Mouse (Mus musculus): ENCODE measurements around the gene Mdm2.

Mdm2 gene

DNA sequence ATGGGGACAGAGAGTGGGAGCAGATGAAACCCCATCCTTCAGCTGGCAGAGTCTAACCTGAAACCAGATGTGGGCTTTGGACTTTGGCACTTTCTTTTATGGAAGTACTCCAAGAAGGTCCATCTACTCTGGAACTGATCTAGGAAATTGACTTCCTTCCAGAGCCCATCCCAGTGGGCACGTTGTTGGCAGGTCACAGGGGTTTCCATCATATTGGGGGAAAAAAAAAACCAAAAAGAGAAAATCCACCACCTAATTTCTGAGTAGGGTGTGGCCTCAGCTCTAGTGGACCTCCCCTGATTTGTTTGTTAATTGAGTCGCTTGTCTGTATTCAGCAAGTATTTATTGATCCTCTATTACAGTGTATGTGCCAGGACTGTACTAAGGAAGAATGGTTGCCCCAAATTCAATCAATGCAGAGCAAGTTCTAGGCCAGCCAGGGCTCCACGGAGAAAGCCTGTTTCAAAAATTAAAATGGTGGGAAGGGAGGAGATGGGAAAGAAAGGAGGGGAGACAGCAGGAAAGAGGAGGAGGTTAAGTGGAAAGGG lies 55.9 kb downstream of the Mdm2 start:
- no peak for DNase-seq

DNA sequence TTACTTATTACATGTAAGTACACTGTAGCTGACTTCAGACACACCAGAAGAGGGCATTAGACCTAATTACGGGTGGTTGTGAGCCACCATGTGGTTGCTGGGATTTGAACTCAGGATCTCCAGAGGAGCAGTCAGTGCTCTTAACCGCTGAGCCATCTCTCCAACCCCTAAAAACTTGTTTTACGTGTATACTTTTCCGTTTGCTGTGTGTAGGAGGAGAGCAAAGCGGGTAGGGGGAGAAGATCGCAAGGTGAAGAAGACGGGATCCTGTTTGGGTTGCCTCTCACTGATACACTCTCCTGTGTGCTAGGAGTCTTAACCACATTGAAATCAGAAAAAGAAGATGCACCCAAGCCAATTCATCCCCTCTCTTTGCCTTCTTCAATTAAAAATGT lies 56.8 kb downstream of the Mdm2 start:
- no peak for DNase-seq

DNA sequence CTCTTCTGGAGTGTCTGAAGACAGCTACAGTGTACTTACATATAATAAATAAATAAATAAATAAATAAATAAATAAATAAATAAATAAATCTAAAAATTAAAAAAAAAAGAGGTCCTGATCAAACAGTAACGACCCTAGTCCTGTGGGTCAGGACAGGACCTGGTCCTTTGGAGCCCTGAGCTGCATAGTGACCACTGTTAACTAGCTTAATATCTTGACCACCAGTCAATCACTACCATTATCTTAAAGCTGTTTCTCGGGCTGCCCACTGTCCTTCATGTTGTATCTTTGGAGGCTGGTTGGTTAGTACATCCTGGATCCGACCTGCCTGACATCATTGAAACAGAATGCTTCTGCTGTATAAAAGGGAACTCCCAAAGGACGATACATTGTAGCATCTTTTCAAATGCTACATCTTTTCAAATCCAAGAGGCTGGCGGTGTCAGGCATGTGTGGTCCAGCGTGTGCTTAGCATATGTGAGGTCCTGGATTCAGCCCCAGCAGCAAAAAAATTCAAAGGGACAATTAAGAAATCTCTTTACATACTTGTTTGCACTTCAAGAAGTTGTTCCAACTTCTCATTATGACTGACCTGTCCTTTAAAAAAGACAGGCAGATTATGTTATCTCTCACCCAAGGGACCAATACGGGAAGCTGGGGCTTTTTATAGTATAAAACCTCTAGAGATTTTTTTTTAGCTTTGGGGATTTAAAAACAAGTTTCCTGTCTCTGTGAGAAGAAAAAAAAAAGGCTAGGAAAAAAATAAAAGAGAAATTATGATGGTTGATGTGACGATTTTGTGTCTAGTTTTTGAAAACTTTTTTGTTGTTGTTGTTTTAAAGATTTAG lies 57.4 kb downstream of the Mdm2 start:
- DNase-seq: no peak

DNA sequence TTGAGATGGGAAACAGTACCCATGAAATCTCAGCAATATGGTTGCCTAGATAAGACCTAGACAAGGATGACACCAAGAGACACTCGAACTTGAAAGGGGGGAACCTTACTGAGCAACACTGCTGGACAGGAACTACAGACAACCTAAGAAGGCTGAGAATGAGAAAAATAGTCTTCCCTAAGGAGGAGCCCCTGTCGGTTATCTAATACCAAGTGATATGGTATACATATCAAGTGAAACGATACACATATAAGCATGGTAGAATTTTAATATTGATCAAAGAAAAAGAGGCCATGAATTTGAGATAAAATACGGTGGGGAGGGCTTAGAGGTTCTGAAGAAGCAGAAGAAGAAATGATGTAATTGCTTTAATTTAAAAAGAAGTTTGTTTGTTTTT lies 58.2 kb downstream of the Mdm2 start:
- DNase-seq: no peak

DNA sequence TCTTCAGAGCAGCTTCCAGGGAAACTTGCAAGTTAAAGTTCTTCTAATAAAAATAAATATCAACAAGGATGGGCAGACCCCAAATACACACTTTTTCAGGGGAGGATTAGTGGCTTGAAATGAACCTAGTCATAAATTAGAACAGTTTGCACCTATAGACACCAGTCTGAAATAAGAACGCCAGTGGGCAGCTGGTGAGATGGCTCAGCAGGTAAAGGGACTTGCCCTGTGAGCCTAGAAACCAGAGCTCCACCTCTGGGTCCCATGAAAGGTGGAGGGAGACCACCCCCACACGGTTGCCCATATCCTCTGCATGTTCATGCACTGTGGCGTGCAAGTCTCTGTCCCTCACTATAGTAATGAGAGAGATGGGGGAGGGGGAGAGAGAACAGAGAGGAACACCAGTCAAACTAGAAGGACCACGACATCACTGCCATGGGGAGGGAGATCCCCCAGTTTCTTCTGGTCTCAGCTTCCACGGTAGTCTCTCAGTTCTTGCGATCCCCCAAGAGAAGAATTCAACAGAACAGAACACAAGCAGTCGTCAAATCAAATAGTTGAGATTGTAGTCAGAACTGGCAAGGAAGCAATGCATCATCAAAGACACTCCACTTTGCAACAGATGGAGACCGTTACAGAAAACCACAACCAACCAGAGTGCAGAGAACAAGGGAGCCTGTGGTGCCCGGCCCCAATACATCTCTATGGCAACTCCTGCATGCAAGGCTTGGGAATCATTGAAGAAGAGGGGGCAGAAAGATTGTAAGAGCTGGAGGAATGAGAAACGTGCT lies 58.8 kb downstream of the Mdm2 start:
- no peak for DNase-seq

DNA sequence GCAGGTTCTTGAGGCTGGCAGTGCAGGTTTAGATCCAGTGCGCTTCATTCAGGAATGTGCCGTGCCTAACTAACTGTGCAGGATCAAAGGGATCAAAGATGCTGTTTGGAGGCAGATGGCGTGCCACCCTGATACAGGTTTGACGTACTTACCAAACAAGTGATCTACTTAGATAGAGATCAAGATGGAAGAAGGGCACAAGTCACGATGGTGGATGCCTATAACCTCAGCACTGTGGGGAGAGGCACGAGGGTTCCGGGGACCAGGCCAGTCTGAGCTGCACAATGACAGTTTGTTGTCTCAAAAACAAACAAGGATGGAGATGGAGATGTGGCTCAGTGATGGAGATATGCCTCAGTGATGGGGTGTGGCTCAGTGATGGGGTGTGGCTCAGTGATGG lies 59.8 kb downstream of the Mdm2 start:
- no peak for DNase-seq

DNA sequence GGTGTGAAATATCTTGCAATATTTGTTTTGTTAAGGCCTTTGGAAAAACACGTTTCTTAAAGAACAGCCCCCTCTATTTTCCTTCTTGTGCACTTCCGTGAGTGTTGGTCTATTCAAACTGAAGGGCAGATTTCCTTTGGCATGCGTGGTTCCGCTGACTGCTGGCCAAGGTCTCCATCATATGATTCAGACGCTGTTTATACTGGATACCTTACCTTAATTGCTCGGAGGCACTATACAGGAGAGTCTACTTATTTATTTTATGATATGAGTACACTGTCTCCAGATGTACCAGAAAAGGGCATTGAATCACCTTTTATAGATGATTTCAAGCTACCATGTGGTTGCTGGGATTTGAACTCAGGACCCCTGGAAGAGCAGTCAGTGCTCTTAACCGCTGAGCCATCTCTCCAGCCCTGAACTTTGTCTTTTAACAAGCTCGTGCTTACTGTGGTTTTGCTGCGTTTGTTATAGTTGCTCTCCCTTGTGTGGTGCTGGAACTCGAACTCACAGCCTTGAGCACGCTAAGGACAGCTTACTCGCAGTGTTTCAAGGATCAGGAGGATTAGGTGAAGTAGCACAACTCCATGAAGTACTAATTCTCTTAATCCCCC lies 60.4 kb downstream of the Mdm2 start:
- DNase-seq: no peak

DNA sequence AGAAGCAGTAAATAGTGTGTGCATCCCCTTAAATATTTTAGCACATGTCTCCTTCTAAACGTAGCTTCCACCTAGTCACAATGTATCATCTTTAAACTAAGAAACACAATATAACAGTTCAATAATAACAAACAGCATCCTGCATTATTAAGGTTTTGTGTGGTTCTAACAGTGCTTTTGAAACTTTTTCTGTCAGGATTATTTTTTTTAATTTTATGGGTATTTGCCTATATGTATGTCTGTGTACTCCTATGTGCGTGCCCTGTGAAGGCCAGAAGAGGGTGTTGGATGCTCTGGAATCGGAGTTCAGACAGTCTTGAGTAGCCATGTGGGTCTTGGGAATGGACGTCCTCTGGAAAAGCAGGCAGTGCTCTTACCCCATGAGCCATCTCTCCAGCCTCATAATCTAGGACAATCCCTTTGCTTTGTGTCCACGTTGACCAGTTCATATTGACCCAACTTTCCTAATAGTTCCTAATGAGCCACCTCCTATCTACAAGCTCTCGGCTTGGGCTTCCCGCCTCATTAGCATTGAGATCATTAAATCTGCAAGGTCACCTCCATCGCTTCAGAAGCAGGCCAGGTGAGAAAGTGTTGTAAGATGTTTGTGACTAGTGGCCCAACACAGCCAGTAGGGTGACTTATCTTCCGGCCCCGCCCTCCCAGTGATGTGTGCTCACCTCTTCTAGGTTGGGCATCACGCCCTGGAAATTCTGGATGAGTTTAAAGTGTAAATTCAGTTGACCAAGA lies 61.1 kb downstream of the Mdm2 start:
- DNase-seq: no peak

DNA sequence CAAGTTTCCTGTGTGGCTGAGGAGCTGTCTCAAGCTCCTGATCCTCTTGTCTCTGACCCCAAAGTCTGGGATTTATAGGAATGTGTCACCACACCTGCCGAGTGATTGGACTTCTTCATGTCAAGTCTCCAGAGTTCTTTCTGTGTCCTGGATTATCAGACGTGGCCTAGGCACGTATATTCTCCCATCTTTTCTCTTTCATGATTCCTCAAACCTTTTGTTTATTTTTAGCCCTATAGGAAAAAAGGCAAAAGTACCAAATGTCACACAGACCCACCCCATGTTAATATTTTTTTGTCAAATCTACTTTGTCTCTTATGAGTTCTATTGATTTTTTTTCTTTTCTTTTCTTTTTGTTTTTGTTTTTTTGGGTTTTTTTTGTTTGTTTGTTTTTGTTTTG lies 61.9 kb downstream of the Mdm2 start:
- DNase-seq: no peak

DNA sequence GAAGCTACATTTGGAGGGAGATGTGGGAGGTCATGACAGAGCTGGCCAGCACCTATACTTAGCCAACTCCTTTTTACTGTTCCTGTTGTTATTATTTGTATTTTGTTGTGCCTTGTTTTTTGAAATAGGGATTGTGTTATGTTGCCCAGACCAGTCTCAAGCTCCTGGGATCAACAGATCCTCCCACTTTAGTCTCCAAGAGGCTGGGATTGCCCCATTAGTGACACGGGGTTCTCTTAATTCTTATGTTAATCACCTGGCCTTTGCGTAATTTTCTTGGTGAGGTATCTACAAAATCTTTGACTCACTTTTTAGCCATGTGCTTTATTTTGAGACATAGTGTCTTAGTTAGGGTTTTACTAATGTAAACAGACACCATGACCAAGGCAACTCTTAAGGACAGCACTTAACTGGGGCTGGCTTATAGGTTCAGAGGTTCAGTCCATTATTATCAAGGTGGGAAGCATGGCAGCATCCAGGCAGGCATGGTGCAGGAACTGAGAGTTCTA lies 62.5 kb downstream of the Mdm2 start:
- no peak for DNase-seq

DNA sequence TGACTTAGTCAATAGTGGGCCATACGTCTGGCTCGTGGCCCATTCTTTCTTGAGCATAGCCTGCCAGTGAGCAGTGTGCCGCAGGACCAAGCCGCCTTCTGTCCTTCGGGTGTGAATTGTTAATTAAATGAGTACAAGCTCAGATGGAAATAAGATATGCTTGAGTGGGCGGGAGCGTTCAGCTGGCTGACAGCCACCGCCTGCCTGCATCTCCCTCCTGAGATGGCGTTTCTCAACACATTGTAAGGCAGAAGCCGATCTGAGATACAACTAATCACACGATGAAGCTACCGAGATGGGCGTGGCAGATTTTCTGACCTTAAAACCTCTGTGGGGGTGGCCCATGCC lies 63.4 kb downstream of the Mdm2 start:
- DNase-seq: peak; percentile 86

DNA sequence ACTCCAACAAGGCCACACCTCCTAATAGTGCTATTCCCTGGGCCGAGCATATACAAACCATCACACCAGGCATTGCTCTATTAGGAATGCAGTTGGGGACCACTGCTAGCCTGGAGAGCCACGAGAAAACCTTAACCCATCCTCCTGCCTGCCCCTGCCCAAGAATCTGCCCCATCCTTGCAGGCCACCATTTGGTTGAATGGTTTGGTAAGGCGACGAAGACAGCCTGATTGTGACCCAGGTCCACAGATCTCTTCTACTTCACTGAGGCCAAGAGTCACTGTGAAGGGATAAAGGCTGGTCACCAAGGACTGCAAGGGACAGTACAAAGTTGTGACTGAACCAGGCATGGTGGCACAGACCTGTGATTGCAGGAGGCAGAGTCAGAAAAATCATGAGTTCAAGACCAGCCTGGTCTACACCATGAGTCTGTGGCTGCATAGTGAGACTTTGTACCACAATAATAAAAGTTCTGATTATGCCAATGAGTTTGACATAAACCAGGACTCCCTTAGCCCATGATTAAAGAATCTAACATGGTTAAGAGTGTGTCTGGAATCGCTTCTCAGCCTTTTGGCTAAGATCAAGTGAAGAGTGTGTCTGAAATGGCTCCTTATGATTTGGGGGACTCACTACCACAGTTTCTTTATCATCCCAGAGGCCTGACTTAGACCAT lies 63.9 kb downstream of the Mdm2 start:
- DNase-seq: no peak

DNA sequence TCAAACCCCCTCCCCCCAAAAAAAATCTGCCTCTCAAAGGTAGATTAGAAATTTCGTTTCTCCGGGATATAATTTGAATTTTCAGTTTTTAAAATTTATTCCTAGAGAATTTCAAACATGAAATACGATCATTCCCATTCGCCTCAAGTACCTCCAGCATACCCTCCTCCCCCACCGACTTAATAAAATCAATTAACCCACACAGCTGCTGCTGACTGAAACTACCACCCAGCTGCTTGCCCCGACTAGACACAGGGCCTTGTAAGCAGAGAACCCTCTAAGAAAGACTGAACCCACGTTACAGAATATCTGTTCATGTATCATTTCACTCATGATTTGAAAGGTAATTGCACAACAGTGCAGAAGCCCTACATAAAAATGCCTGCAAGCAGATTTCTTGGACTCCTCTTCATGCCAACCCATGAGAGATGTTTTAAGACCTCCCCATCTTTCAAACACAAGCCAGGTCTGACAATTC lies 65.0 kb downstream of the Mdm2 start:
- no peak for DNase-seq

DNA sequence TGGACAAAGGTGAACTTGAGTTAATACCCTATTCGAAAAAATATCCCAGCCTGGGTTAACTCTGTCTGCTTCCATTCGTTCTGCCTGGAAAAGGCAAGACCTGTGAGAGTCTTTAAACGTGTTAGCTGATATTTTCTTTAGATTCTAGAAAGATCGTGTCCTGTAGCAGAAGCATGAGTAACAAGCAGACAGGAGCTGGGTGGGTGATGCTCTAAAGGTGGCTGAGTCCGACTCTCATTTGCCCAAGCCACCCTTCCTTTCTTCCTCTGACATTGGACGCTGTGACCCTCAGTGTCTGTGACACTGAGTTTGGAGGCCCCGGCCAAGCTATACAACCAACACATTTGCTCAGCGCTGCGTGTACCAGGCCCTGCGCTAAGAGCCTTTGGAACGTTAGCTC lies 65.7 kb downstream of the Mdm2 start:
- no peak for DNase-seq

DNA sequence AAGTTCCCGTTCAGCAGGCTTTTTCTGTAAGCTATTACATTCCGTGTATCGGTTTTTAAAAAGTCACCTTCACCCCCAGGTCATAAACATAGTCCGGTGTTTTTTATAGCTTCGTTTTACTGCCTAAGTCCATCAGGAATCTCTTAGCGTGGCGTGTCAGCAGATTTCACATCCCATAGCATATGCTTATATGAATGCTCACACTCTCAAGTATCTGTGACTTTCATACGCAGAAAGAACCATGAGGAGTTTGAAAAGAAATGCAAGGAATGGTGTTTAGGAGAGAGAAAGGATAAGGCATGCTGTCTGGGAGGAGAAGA lies 66.2 kb downstream of the Mdm2 start:
- no peak for DNase-seq

DNA sequence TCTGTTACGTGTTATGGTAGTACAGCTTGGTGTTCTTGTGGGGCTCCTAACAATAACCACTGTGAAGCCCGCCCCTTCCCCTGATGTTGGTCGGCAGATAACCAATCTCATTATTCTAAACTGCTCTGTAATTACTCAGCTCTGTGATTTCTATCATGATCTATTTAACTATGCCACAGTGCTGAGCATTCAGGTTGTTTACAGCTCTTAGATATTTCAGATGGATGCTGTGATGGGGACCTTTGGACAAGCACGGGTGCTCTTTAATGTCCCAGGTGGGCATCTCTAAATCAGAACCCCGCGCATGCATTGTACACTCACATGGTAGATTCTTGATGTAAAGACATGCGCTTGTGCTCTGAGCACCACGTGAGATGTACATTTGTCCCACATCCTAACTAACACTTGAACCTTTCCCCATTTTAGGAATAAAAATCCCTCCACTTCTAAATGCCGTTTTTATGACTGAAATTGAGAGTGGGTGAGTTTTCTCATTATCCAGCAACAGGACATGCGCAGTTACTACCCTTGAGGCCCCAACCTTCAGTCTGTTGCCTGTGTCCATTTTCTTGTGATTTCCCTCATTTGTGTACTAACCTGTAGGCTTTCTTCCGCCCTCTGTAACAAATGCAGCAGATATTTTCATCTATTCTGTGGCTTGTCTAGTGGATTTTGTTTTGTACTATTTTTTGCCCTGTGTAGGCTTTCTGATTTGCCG lies 66.7 kb downstream of the Mdm2 start:
- DNase-seq: no peak

DNA sequence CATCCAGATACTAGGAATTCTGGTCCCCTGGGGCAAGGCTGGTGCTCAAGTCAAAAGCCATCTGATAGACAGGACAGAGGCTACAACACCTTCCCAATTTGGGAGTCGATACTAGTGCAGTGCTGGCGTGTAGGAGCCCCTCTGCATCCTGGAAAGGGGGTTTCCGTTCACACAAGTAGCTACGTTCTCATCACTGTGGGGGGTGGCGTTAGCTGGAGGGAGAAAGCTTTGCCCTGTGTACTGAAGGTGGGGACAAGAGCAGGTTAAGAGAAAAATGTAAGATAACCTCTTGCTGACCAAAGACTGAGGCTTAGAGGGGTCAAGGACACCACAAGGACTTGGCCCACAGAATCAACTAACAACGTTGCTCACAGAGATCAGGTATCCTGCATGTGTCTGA lies 67.3 kb downstream of the Mdm2 start:
- no peak for DNase-seq

DNA sequence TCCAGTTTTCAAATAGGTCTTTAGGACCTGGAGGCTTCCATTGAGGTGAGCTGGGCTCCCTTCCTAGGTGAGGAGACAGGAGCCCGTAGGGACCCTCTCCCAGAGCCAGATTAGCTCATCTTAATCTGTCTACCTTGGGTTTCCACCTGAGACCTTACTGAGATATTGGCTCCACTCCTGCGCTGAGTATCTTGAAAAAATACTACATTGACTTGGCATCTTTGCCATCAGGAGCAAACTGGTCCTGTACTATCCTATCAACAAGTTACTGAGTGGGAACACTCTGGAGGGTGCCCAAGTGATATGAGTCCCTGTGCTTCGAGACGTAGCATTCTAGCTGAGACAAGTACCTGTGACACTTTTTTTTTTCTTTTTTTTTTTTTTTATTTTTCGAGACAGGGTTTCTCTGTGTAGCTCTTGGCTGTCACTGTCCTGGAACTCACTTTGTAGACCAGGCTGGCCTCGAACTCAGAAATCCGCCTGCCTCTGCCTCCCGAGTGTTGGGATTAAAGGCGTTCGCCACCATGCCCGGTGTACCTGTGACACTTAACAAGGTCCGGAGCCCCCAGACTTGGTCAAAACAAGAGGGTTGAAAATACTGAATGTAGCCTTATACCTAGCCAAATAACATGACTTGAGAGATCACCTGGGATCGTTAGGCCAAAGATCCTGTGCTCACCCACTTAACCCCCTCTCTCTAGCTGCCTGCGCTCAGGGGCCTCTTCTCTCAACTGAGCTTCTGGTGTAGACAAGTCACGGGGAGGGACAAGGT lies 67.9 kb downstream of the Mdm2 start:
- DNase-seq: no peak

DNA sequence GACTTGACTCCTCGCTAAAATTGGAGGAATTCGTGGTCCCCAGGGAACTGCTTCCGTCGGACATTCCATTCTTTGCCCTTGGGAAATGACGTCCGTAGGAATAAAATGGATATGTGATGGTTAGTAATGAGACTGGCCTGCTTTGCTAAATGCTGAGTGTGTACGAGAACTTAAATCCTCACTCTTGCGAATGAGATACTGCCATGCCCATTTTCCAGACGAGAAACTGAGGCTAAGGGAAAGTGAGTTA lies 68.4 kb downstream of the Mdm2 start:
- peak; percentile 57 for DNase-seq

DNA sequence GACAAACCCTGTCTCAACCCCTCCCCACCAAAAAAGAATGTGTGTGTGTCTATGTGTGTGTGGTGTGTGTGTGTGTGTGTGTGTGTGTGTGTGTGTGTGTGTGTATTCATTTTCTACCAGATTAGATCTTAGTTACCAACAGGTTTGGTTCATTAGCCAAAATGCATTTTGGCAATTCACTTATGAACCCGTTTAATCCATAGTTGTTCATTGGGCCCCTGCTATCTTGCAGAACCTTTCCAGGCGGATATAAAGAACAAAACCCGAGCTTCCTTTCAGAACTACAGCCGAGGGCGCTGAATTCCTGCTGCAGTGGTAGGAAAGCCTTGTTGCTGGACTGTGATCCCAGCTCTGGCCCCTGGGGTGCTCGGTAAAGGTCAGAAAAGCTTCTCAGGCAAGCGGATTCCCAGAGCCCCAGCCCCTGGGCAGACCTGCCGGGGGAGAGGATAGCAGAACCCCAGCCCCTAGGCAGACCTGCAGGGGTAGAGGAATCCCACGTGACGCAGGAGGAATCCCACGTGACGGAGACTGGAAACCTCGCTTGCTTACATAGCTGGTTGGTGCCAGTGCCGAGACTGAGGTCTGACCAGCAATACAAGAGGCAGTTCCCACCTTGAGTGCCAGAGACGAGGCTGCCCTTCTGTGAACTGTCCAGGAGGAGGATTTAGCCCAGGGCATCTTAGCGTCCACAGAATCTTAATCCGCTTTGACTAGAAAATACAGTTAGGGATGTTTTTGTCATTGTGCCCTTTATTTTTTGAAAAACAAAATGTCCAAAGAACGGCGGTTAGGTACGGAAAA lies 69.0 kb downstream of the Mdm2 start:
- DNase-seq: no peak

Data from kidney, postnatal 14 days (tissue).